Mouse (Mus musculus) liver, postnatal 0 days (tissue): ENCODE results near the gene Dnah2. TPM values are rescaled to one million over a fixed set of nuclear protein-coding genes. Genes with fewer than 3 reads are reported as not detected.
A peak's percentile ranks its signal among the peaks of the same experiment; 100 is the strongest.

Experiments used
- ATAC-seq: fragments of 200-750 bp; cut with Nextera tagmentation; 2 replicates; pipeline ENCODE4 v1.8.0; 2017; ENCODE audit warnings: mild to moderate bottlenecking, moderate library complexity
- DNase-seq: peaks from one replicate; pipeline ENCODE4 v3.0.0-alpha.2; 2016
- H3K27ac ChIP-seq: fragments of 300-500 bp; sonication (generic); 2 replicates; pipeline ENCODE4 v1.5.1; 2014; ENCODE audit warnings: antibody characterized with exemption, moderate library complexity, mild to moderate bottlenecking, low read depth
- H3K27me3 ChIP-seq: fragments of 300-500 bp; sonication (generic); 2 replicates; pipeline ENCODE4 v1.6.1; 2014; ENCODE audit warnings: low read length, control low read depth, mixed read lengths; ENCODE audit not compliant: insufficient read depth
- H3K36me3 ChIP-seq: fragments of 300-500 bp; sonication (generic); replicated peaks from 2 replicates; pipeline ENCODE4 v1.6.1; 2014; ENCODE audit warnings: mild to moderate bottlenecking, control low read depth, low read length, moderate library complexity, mixed read lengths; ENCODE audit not compliant: insufficient read depth
- H3K4me1 ChIP-seq: fragments of 300-500 bp; sonication (generic); 2 replicates; pipeline ENCODE4 v1.6.1; 2014; ENCODE audit warnings: antibody characterized with exemption, mild to moderate bottlenecking, control low read depth; ENCODE audit not compliant: insufficient read depth
- H3K4me2 ChIP-seq: fragments of 300-500 bp; sonication (generic); 2 replicates; pipeline ENCODE4 v1.6.1; 2014; ENCODE audit warnings: low read depth, mild to moderate bottlenecking, low read length, moderate library complexity, mixed read lengths
- H3K4me3 ChIP-seq: fragments of 300-500 bp; sonication (generic); 2 replicates; pipeline ENCODE4 v1.5.1; 2014; ENCODE audit warnings: low read depth, low read length
- H3K9ac ChIP-seq: fragments of 300-500 bp; sonication (generic); replicated peaks from 2 replicates; pipeline ENCODE4 v1.6.1; 2014; ENCODE audit warnings: mild to moderate bottlenecking, moderate library complexity
- H3K9me3 ChIP-seq: fragments of 300-500 bp; sonication (generic); 2 replicates; pipeline ENCODE4 v1.6.1; 2016; ENCODE audit warnings: mild to moderate bottlenecking, control low read depth, low read length, mixed read lengths
- CTCF ChIP-seq: sonication (generic); IDR thresholded peaks from 2 replicates; pipeline ENCODE4 v1.5.1; 2016; ENCODE audit warnings: antibody characterized with exemption, low read depth
- EP300 ChIP-seq: IDR thresholded peaks from 2 replicates; pipeline ENCODE4 v1.6.1; 2016; ENCODE audit warnings: antibody characterized with exemption, low read depth, mild to moderate bottlenecking
- WGBS: fragments of 180-500 bp; shearing (Covaris S2); extraction: QIAGEN DNeasy Blood & Tissue Kit; methylation state at CpG from one replicate; pipeline ENCODE4 v1.1.7; 2014; ENCODE audit not compliant: insufficient replicate concordance; 5-methylcytosine and 5-hydroxymethylcytosine counted together
- polyA plus RNA-seq: library from polyadenylated mRNA; unstranded; fragments of >200 nt; fragmentation: Nextera tagmentation; extraction: Ambion mirVana; gene quantifications from 2 replicates; pipeline ENCODE4 v1.2.1, GENCODE M21; 2015

Gene Dnah2
- polyA plus RNA-seq, 1 experiment from 2014 or later = 0.04 TPM

GRCm38 (mm10) chr11:69581147-69581688 lies 32.3 kb upstream of the Dnah2 start:
- peak; percentile 94 for DNase-seq
- ATAC-seq = peak; percentile 77
- peak overlapping the region; percentile 98 for H3K27ac ChIP-seq
- 0% methylated on average over 36 of the region's 36 CpGs for WGBS
- peaks cover 39% of the 10 kb centered on the region for H3K4me1 ChIP-seq
- no peak for TF ChIP-seq CTCF
- TF ChIP-seq EP300 = peak; percentile 78
- peak overlapping the region; percentile 91 for H3K4me2 ChIP-seq
- H3K9ac ChIP-seq = peak overlapping the region; percentile 90
- H3K27me3 ChIP-seq = no peaks in the 10 kb centered on the region
- 0 out of 2 replicates have a peak, but pooled peaks cover 14% of the 10 kb centered on the region for H3K36me3 ChIP-seq
- H3K9me3 ChIP-seq = no peaks in the 10 kb centered on the region
- H3K4me3 ChIP-seq = peak overlapping the region; percentile 82

DNA sequence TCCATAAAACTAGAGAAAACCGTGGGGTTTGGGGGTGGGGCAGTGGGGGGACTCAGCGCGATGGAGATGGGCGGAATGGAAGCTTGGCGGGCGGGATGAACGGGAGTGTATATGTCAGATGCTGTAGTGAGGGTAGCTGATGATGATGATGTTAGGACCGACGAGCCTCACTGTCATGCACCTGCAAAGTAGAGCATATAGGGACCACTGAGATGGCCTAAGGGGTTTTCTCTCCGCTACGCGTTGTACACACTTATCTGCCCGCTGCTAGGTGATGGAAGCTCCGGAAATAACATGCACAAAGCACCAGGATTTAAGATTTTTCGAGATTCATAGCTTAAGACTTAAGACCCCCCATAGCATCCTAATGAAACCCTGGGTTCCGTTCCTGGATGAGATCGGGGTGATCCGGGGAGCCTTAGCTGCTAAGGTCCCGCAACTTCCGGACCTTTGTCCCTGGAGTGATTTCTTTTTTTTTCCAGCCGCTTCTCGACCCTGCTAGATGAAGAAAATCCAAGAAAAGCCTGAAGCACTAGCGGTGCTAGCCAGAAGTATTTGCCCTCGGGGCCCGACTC lies 31.7 kb upstream of the Dnah2 start:
- Histone ChIP-seq H3K9ac (peak overlapping the region; percentile 90), H3K4me2 (peak overlapping the region; percentile 91), H3K36me3 (peaks cover 14% of the 10 kb centered on the region; the same call in 1 of the 2 replicates), H3K27me3 (no peaks in the 10 kb centered on the region), H3K27ac (peak overlapping the region; percentile 98), H3K9me3 (no peaks in the 10 kb centered on the region), H3K4me3 (peak overlapping the region; percentile 82), H3K4me1 (peaks cover 36% of the 10 kb centered on the region)
- ATAC-seq (no peak), DNase-seq (no peak)
- WGBS = under 1% methylated on average over 25 of the region's 25 CpGs
- no peak for TF ChIP-seq EP300
- no peak for TF ChIP-seq CTCF

GRCm38 (mm10) chr11:69580091-69580514 lies 31.2 kb upstream of the Dnah2 start, which contains the start of the genes Wrap53 and Trp53:
Wrap53 (minus strand) TSS chr11:69580255.
Trp53 (plus strand) TSS chr11:69580359.
- Histone ChIP-seq H3K27me3 (no peaks in the 10 kb centered on the region), H3K9me3 (no peaks in the 10 kb centered on the region)
- WGBS = under 1% methylated on average over 13 of the region's 13 CpGs

DNA sequence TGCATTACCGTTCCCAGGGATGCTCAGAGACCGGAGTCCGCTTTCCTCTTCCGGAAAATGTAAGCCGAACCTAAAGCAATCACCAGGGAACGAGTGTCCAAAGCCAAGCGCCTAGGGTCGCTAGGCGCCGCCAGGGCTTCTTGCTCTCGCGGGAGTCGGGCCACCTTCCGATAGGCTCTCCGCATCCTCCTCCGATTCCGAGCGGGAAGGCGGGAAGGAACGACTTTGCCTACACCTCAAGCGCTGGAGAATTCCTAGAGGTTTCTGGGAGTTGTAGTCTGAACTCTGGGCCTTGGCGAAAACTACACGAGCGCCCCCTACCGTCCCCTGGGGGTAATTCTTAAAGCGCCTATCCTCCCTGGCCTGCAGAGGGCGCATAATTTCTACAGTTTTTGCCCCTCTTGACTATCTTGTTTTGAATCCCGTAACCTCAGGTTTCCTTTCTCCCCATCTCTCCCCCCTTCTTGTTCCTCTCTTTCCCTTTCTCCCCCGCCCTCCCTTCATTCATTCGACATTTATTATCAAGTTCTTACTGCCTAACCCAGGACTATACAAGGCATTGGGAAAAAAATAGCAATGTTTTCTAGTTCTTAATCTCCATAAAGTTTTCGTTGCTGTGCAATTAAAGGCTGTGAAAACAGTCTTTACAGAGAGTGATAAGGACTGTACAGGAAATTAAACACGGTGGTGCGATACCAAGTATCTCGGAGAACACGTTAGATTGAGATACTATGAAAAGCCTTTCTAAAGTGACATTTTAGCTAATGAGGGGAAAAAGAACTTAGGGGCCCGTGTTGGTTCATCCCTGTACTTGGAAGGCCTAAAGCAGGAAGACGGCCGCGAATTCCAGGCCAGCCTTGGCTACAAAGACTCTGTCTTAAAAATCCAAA lies 30.5 kb upstream of the Dnah2 start:
- under 1% methylated on average over 39 of the region's 39 CpGs for WGBS
- Histone ChIP-seq H3K9ac (peak overlapping the region; percentile 90), H3K4me1 (peaks cover 25% of the 10 kb centered on the region)

More at GRCm38 (mm10) chr11:69580091-69580514, 31.2 kb upstream of the Dnah2 start, which contains the start of the genes Wrap53 and Trp53:
- Histone ChIP-seq H3K4me3 (peak within 1 kb of the TSS; percentile 82), H3K4me1 (peaks cover 33% of the 10 kb centered on the region), H3K9ac (peak within 1 kb of the TSS; percentile 90), H3K27ac (peak within 1 kb of the TSS; percentile 98), H3K36me3 (peaks cover 14% of the 10 kb centered on the region; the same call in 1 of the 2 replicates), H3K4me2 (peak within 1 kb of the TSS; percentile 91)
- DNase-seq (peak; percentile 91), ATAC-seq (peak; percentile 58)
- no peak for TF ChIP-seq CTCF
- 0 out of 2 replicates have a peak, but pooled peaks have one; percentile 7 for TF ChIP-seq EP300

DNA sequence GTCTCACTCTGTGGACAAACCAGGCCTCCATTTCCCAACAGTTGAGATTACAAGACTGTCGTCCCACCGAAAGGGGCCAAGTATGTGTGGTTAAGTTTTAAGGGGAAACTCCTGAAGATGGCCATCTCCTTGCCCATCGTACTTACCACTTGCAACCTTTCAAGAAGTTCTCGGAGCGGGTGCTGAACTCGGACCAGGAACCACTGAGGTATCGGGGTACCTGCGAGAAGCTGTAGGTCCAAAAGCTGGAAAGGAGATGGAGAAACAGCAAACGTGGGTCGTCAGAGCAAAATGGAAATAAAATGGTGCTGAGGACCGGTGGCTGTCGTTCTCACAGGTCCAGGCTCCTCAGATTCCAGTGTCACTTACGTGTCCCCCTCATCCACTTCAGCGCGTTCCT lies 29.4 kb upstream of the Dnah2 start:
- ATAC-seq (no peak), DNase-seq (no peak)
- Histone ChIP-seq H3K4me2 (peak overlapping the region; percentile 91), H3K9me3 (no peaks in the 10 kb centered on the region), H3K9ac (peak overlapping the region; percentile 74), H3K36me3 (peaks cover 13% of the 10 kb centered on the region; the same call in 1 of the 2 replicates), H3K4me3 (peak overlapping the region; percentile 82), H3K27me3 (no peaks in the 10 kb centered on the region), H3K27ac (peak overlapping the region; percentile 69), H3K4me1 (peaks cover 23% of the 10 kb centered on the region)
- no peak for TF ChIP-seq EP300
- WGBS = 6% methylated on average over 15 of the region's 15 CpGs

More for the DNA sequence above, 30.5 kb upstream of the Dnah2 start:
- peak; percentile 82 for ATAC-seq
- H3K9me3 ChIP-seq = no peaks in the 10 kb centered on the region
- peak overlapping the region; percentile 98 for H3K27ac ChIP-seq
- H3K27me3 ChIP-seq = no peaks in the 10 kb centered on the region
- peak; percentile 86 for TF ChIP-seq EP300
- peak; percentile 100 for TF ChIP-seq CTCF
- peaks cover 16% of the 10 kb centered on the region; the same call in 1 of the 2 replicates for H3K36me3 ChIP-seq
- peak overlapping the region; percentile 82 for H3K4me3 ChIP-seq
- DNase-seq = peak; percentile 98
- peak overlapping the region; percentile 91 for H3K4me2 ChIP-seq

GRCm38 (mm10) chr11:69576307-69576706 lies 27.4 kb upstream of the Dnah2 start:
- H3K4me1 ChIP-seq = peaks cover 11% of the 10 kb centered on the region
- no peak overlapping the region for H3K27ac ChIP-seq
- ATAC-seq = no peak
- H3K4me2 ChIP-seq = peak overlapping the region; percentile 91; the same call in 1 of the 2 replicates
- DNase-seq = no peak
- peaks cover 19% of the 10 kb centered on the region; the same call in 1 of the 2 replicates for H3K36me3 ChIP-seq
- WGBS = 50% methylated on average over 5 of the region's 5 CpGs
- no peak for TF ChIP-seq CTCF
- TF ChIP-seq EP300 = peak; percentile 53; the same call in 1 of the 2 replicates
- no peak overlapping the region for H3K4me3 ChIP-seq
- H3K9ac ChIP-seq = no peak overlapping the region
- H3K9me3 ChIP-seq = no peaks in the 10 kb centered on the region
- H3K27me3 ChIP-seq = no peaks in the 10 kb centered on the region
